Comparison of ENCODE assay signal across 8 mouse cellular contexts in genomic region chr5:125368568-125368967, GRCm38 (mm10). TPM values are rescaled to one million over a fixed set of nuclear protein-coding genes. Genes with fewer than 3 reads are reported as not detected.
DNase-seq lines count a peak whose midpoint lies in the region; ATAC-seq and TF ChIP-seq lines count a peak whose summit lies in the region.

No protein-coding gene starts in this region.

- no peaks in the 10 kb centered on the region for H3K36me3 ChIP-seq in kidney, postnatal 0 days (ENCODE audit: insufficient read depth, low read length)
- H3K36me3 ChIP-seq in liver, embryonic 12.5 days = no peaks in the 10 kb centered on the region
- H3K36me3 ChIP-seq in neural tube, embryonic 13.5 days = no peaks in the 10 kb centered on the region

- no peak overlapping the region for H3K4me2 ChIP-seq in kidney, postnatal 0 days (ENCODE audit: low read length)
- no peak overlapping the region for H3K4me2 ChIP-seq in liver, embryonic 12.5 days
- H3K4me2 ChIP-seq in neural tube, embryonic 13.5 days = no peak overlapping the region

- no peak overlapping the region for H3K9ac ChIP-seq in kidney, postnatal 0 days (ENCODE audit: low read depth, low read length)
- no peak overlapping the region for H3K9ac ChIP-seq in liver, embryonic 12.5 days
- no peak overlapping the region for H3K9ac ChIP-seq in neural tube, embryonic 13.5 days

- H3K4me3 ChIP-seq in kidney, postnatal 0 days (replicated peaks; ENCODE audit: low read depth, low read length) = no peak overlapping the region
- no peak overlapping the region for H3K4me3 ChIP-seq in liver, embryonic 12.5 days
- H3K4me3 ChIP-seq in neural tube, embryonic 13.5 days = no peak overlapping the region

- 2% methylated on average over 4 of the region's 4 CpGs for WGBS in kidney, postnatal 0 days
- 0% methylated on average over 4 of the region's 4 CpGs for WGBS in liver, embryonic 12.5 days (ENCODE audit: insufficient replicate concordance)
- 5% methylated on average over 4 of the region's 4 CpGs for WGBS in neural tube, embryonic 13.5 days

- peak; percentile 88 for TF ChIP-seq CTCF in kidney, postnatal 0 days (IDR thresholded peaks at IDR 0.05; ENCODE audit: low read depth)

- peak; percentile 87 for ATAC-seq in common myeloid progenitor, adult 5-6 weeks (replicated peaks; ENCODE audit: low read depth, poor library complexity, severe bottlenecking)
- peak; percentile 27; the same call in 1 of the 2 replicates for ATAC-seq in kidney, postnatal 0 days (replicated peaks; ENCODE audit: low FRiP score, low read depth)
- peak; percentile 17; the same call in 1 of the 2 replicates for ATAC-seq in liver, embryonic 12.5 days
- peak; percentile 53; the same call in 1 of the 2 replicates for ATAC-seq in neural tube, embryonic 13.5 days (ENCODE audit: low read depth)

- no peaks in the 10 kb centered on the region for H3K4me1 ChIP-seq in kidney, postnatal 0 days (replicated peaks; ENCODE audit: insufficient read depth, low read length)
- H3K4me1 ChIP-seq in liver, embryonic 12.5 days = 0 out of 2 replicates have a peak, but pooled peaks cover 4% of the 10 kb centered on the region
- no peaks in the 10 kb centered on the region for H3K4me1 ChIP-seq in neural tube, embryonic 13.5 days (replicated peaks)

- no peak overlapping the region for H3K27ac ChIP-seq in kidney, postnatal 0 days
- no peak overlapping the region for H3K27ac ChIP-seq in liver, embryonic 12.5 days
- no peak overlapping the region for H3K27ac ChIP-seq in neural tube, embryonic 13.5 days (replicated peaks)

- peak; percentile 84 for DNase-seq in CD4-positive helper T cell, adult 2 months (ENCODE audit: low read depth, low spot score)
- peak; percentile 75 for DNase-seq in Muller cell, postnatal 12 days (ENCODE audit: inconsistent ontology term)
- DNase-seq in heart, adult 8-10 months (ENCODE audit: low spot score) = peak; percentile 66
- peak; percentile 84 for DNase-seq in kidney, postnatal 0 days (ENCODE audit: low spot score)
- DNase-seq in thymus, postnatal 25 days = peak; percentile 71

- no peaks in the 10 kb centered on the region for H3K9me3 ChIP-seq in kidney, postnatal 0 days (replicated peaks; ENCODE audit: low read length)
- H3K9me3 ChIP-seq in liver, embryonic 12.5 days (replicated peaks) = no peaks in the 10 kb centered on the region
- no peaks in the 10 kb centered on the region for H3K9me3 ChIP-seq in neural tube, embryonic 13.5 days

- no peaks in the 10 kb centered on the region for H3K27me3 ChIP-seq in kidney, postnatal 0 days (ENCODE audit: insufficient read depth, low read length)
- H3K27me3 ChIP-seq in liver, embryonic 12.5 days (replicated peaks) = no peaks in the 10 kb centered on the region
- H3K27me3 ChIP-seq in neural tube, embryonic 13.5 days = no peaks in the 10 kb centered on the region

RNA-seq across cellular contexts. Expression of gene Gm10382, which starts 20.6 kb away (rescaled TPM):
- total RNA-seq in common myeloid progenitor, adult 5-6 weeks (2017) = 1.2 TPM in 1 of 2 replicates, not detected in the other
- total RNA-seq in heart, adult 8-10 months (2022) = not detected
- polyA plus RNA-seq in kidney, postnatal 0 days (2015; fragmentation: Nextera tagmentation; extraction: Ambion mirVana) = 0.40 and 0.74 TPM in 2 replicates
- 0.38 and 0.66 TPM in 2 replicates for polyA plus RNA-seq in liver, embryonic 12.5 days (2016; fragmentation: Nextera tagmentation; extraction: Ambion mirVana)
- polyA plus RNA-seq in neural tube, embryonic 13.5 days (2015; fragmentation: Nextera tagmentation; extraction: Ambion mirVana) = 0.52 and 0.73 TPM in 2 replicates

RNA-seq across cellular contexts. Expression of gene Ubc, which starts 21.4 kb away (rescaled TPM):
- total RNA-seq in common myeloid progenitor, adult 5-6 weeks (2017) = 252 and 273 TPM in 2 replicates
- 1,000 to 10,000 TPM in 2 of 4 experiments, 100 to 1,000 TPM in 2; 839 to 1,234 (median 1,027) TPM for total RNA-seq in heart, adult 8-10 months (2022)
- 702 and 872 TPM in 2 replicates for polyA plus RNA-seq in kidney, postnatal 0 days (2015; fragmentation: Nextera tagmentation; extraction: Ambion mirVana)
- polyA plus RNA-seq in liver, embryonic 12.5 days (2016; fragmentation: Nextera tagmentation; extraction: Ambion mirVana) = 657 and 673 TPM in 2 replicates
- polyA plus RNA-seq in neural tube, embryonic 13.5 days (2015; fragmentation: Nextera tagmentation; extraction: Ambion mirVana) = 1,127 and 1,268 TPM in 2 replicates

RNA-seq across cellular contexts. Expression of gene Scarb1, which starts 27.7 kb away (rescaled TPM):
- 34.5 and 51.2 TPM in 2 replicates for total RNA-seq in common myeloid progenitor, adult 5-6 weeks (2017)
- total RNA-seq in heart, adult 8-10 months (2022) = 10 to 100 TPM; 21.8 to 27.3 (median 25.7) TPM
- 49.0 and 51.3 TPM in 2 replicates for polyA plus RNA-seq in kidney, postnatal 0 days (2015; fragmentation: Nextera tagmentation; extraction: Ambion mirVana)
- 87.1 and 88.8 TPM in 2 replicates for polyA plus RNA-seq in liver, embryonic 12.5 days (2016; fragmentation: Nextera tagmentation; extraction: Ambion mirVana)
- 28.8 and 33.2 TPM in 2 replicates for polyA plus RNA-seq in neural tube, embryonic 13.5 days (2015; fragmentation: Nextera tagmentation; extraction: Ambion mirVana)

Comparison
In these comparisons a context has a peak if more than half of its experiments do, and no peak if none do; other contexts are left out.
1. ATAC-seq: peak in every context shown above with its lines; median percentile 87 in common myeloid progenitor, adult 5-6 weeks; 53 in neural tube, embryonic 13.5 days; 27 in kidney, postnatal 0 days; 17 in liver, embryonic 12.5 days.